Mouse (Mus musculus) ES-Bruce4 (cell line): ENCODE measurements at regions not wholly inside any gene's neighbourhood (a gene's known extent, or its start where the extent isn't known, plus 50 kb on each side); places are given as distances from the start of the nearest gene placed in this dataset.

Source experiments
- H3K27ac ChIP-seq: 2 replicates; pipeline ENCODE4 v1.5.1; 2012; ENCODE audit warnings: low read length, inconsistent platforms; ENCODE audit not compliant: insufficient read depth
- H3K27me3 ChIP-seq: 2 replicates; pipeline ENCODE4 v1.6.1; 2012; ENCODE audit warnings: mild to moderate bottlenecking, low read length, inconsistent platforms; ENCODE audit not compliant: control insufficient read depth, poor library complexity, insufficient read depth, severe bottlenecking
- H3K36me3 ChIP-seq: 2 replicates; pipeline ENCODE4 v1.6.1; 2012; ENCODE audit warnings: inconsistent platforms, mild to moderate bottlenecking, low read length, moderate library complexity; ENCODE audit not compliant: control insufficient read depth, poor library complexity, insufficient read depth, severe bottlenecking
- H3K4me1 ChIP-seq: one replicate; pipeline ENCODE4 v1.8.1; 2011; ENCODE audit warnings: low read length; ENCODE audit not compliant: control insufficient read depth, insufficient read depth
- H3K4me3 ChIP-seq: 2 replicates; pipeline ENCODE4 v1.5.1; 2011; ENCODE audit warnings: low read depth, mild to moderate bottlenecking, low read length
- H3K9ac ChIP-seq: 2 replicates; pipeline ENCODE4 v1.6.1; 2012; ENCODE audit warnings: low read depth, mild to moderate bottlenecking, inconsistent platforms; ENCODE audit not compliant: poor library complexity, severe bottlenecking
- H3K9me3 ChIP-seq: replicated peaks from 2 replicates; pipeline ENCODE4 v1.6.1; 2012; ENCODE audit warnings: mild to moderate bottlenecking, low read length, inconsistent platforms; ENCODE audit not compliant: control insufficient read depth, poor library complexity, insufficient read depth, severe bottlenecking
- CTCF ChIP-seq: IDR thresholded peaks from one replicate; pipeline ENCODE4 v1.8.1; 2011; ENCODE audit warnings: low read depth, low read length
- EP300 ChIP-seq: IDR thresholded peaks from 2 replicates; pipeline ENCODE4 v1.6.1; 2011; ENCODE audit warnings: low read depth, low read length; ENCODE audit not compliant: insufficient read depth
- POLR2A ChIP-seq: IDR thresholded peaks from one replicate; pipeline ENCODE4 v1.8.1; 2011; ENCODE audit warnings: low read length; ENCODE audit not compliant: insufficient read depth

GRCm38 (mm10) chr13:42570600-42571348, 109.6 kb upstream of the Phactr1 start:
- Histone ChIP-seq H3K9me3 (no peaks in the 10 kb centered on the region), H3K27me3 (no peaks in the 10 kb centered on the region; the same call in 1 of the 2 replicates), H3K27ac (no peak overlapping the region), H3K36me3 (no peaks in the 10 kb centered on the region), H3K4me3 (no peak overlapping the region), H3K9ac (no peak overlapping the region), H3K4me1 (no peaks in the 10 kb centered on the region)
- TF ChIP-seq POLR2A = no peak
- no peak for TF ChIP-seq EP300
- no peak for TF ChIP-seq CTCF

GRCm38 (mm10) chr13:42574189-42574588, 106.2 kb upstream of the Phactr1 start:
- Histone ChIP-seq H3K9me3 (no peaks in the 10 kb centered on the region), H3K27me3 (no peaks in the 10 kb centered on the region), H3K4me1 (no peaks in the 10 kb centered on the region), H3K9ac (no peak overlapping the region), H3K4me3 (no peak overlapping the region), H3K27ac (no peak overlapping the region), H3K36me3 (no peaks in the 10 kb centered on the region)
- TF ChIP-seq POLR2A (no peak), CTCF (no peak), EP300 (no peak)

- Histone ChIP-seq H3K9me3 (no peaks in the 10 kb centered on the region), H3K4me1 (no peaks in the 10 kb centered on the region), H3K9ac (no peak overlapping the region), H3K4me3 (no peak overlapping the region), H3K36me3 (no peaks in the 10 kb centered on the region), H3K27me3 (no peaks in the 10 kb centered on the region), H3K27ac (no peak overlapping the region)
- TF ChIP-seq EP300 (no peak), POLR2A (no peak), CTCF (peak; percentile 84)
These were observed 104.5 kb upstream of the Phactr1 start for GRCm38 (mm10) chr13:42575725-42576426.

GRCm38 (mm10) chr13:42579471-42579870, 101.0 kb upstream of the Phactr1 start:
- Histone ChIP-seq H3K36me3 (no peaks in the 10 kb centered on the region), H3K9ac (no peak overlapping the region), H3K9me3 (no peaks in the 10 kb centered on the region), H3K27ac (no peak overlapping the region), H3K4me1 (no peaks in the 10 kb centered on the region), H3K27me3 (no peaks in the 10 kb centered on the region), H3K4me3 (no peak overlapping the region)
- TF ChIP-seq EP300 (no peak), CTCF (no peak), POLR2A (no peak)

- Histone ChIP-seq H3K4me1 (no peaks in the 10 kb centered on the region), H3K9ac (no peak overlapping the region), H3K36me3 (no peaks in the 10 kb centered on the region), H3K27me3 (no peaks in the 10 kb centered on the region), H3K27ac (no peak overlapping the region), H3K4me3 (no peak overlapping the region), H3K9me3 (no peaks in the 10 kb centered on the region)
- TF ChIP-seq EP300 = no peak
- TF ChIP-seq POLR2A = no peak
- no peak for TF ChIP-seq CTCF
These were observed 91.3 kb upstream of the Phactr1 start for GRCm38 (mm10) chr13:42589136-42589535.

- Histone ChIP-seq H3K27ac (no peak overlapping the region), H3K36me3 (no peaks in the 10 kb centered on the region), H3K4me1 (no peaks in the 10 kb centered on the region), H3K27me3 (no peaks in the 10 kb centered on the region), H3K9ac (no peak overlapping the region), H3K9me3 (no peaks in the 10 kb centered on the region), H3K4me3 (no peak overlapping the region)
- no peak for TF ChIP-seq EP300
- TF ChIP-seq CTCF = no peak
- TF ChIP-seq POLR2A = no peak
These were observed 90.8 kb upstream of the Phactr1 start for GRCm38 (mm10) chr13:42589607-42590006.
